Mouse (Mus musculus): ENCODE measurements around the gene Agfg1.
"Not testable (repeated sequence)": the region's sequence is repeated elsewhere in the genome, so short reads cannot be mapped to it uniquely, and the experiment has no call there.

The Agfg1 gene

DNA sequence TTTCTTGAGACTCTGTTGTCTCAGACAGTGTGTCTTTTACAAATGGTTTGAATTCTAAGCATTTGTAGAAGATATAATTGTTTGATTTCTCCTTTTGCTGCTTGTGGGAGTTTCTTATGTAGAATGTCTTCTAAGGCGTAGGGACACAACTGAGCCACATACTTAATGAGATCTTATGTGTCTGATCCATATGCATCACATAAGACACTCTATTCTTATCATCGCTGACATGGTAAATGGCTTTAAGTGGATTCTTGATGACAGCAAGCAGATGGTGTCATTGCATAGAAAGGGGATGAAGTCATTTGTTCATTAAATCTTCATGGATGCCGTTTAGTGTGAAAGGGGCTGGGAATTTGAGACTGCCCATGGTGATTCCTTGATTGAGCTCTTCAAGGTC is 66.6 kb downstream of the Agfg1 start:
- CTCF ChIA-PET, result no interaction called here

DNA sequence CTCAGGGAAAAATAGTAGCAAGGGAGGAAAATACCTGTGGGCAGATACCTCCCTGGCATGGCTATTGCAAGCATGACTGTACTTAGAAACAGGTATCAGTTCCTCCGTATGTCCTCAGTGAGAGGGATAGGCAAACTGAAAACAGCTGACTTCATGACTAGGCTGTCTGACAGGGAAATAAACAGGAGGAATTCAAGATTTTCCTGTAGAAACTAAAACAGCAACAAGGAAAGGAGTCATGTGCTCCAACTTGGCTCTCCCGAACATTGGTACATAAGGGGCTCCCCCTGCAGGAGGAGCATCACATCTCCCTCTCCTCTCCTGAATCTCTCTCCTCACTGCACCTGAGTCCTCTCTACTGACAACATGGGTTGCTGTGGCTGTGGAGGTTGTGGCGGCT is 73.7 kb downstream of the Agfg1 start, which contains the start of gene A030005L19Rik:
A030005L19Rik (plus strand) TSS at position 301 of the 400 bp plus-strand sequence.
- CTCF ChIA-PET, result no interaction called here

DNA sequence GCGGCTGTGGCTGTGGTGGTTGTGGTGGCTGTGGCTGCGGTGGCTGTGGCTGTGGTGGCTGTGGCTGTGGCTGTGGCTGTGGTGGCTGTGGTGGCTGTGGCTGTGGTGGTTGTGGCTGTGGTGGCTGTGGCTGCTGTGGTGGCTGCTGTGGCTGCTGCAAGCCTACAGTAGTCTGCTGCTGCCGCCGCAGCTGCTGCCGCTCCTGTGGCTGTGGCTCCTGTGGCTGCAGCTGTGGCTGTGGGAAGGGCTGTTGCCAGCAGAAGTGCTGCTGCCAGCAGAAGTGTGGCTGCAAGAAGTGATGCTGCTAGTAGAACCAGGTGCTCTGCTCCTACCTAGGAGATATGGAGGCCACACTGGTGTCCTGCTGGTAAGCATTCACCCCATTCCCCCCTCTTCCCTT is 74.2 kb downstream of the Agfg1 start:
- CTCF ChIA-PET, result not testable (repeated sequence)

DNA sequence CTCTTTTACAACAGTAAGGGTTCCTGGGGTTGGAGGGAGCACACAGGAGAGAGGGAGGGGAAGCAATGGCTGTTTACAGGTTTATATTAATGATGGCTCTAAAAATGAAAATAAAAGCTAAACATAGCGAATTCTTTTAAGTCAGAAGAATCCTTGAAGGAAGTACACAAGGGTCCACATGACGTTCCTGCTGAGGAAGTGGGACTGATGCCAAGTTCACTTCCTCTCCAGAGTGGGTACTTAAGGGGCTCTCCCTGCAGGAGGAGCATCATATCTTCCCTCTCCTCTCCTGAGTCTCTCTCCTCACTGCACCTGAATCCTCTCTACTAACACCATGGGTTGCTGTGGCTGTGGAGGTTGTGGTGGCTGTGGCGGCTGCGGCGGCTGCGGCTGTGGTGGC is 85.4 kb downstream of the Agfg1 start, which contains the start of gene A030014E15Rik:
A030014E15Rik (plus strand) TSS at position 268 of the 400 bp plus-strand sequence.
- CTCF ChIA-PET, result no interaction called here

DNA sequence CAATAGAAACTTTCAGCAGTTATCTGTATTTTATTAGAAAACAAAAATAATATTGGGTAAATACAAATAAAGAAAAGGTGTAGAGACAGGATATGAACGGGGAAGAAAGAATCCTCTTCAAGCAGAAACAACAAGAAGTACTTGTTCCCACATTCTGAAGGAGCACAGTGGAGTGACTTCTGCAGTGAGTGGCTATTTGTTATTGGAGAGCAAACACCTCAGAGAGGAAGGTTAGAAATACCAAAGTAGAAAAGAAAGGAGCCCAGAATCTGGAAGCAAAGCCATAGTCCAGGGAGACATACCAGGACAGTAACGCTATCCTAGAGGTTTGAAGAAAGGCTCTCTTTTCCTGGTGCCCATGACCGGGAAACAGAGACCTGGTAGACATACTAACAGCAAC is 91.3 kb downstream of the Agfg1 start:
- CTCF ChIA-PET, result not testable (repeated sequence)

DNA sequence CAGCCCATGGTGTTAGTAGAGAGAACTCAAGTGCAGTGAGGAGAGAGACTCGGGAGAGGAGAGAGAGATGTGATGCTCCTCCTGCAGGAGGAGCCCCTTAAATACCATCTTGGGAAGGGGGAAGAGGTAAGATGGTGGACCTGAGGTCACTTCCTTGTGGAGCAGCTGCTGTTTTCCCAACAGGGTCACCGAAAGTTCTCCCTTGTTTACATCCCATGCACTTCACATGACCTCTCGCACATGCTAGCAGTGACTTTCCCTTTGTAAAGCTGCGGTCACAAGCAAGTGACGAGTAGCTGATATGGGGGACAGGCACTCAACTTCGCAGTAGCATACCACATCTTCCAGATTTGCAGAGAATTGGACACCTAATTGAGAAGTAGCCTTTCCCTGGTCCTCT is 92.0 kb downstream of the Agfg1 start, which contains the start of gene Gm6217:
Gm6217 (minus strand) TSS at position 74 of the 400 bp plus-strand sequence.
- CTCF ChIA-PET, result not testable (repeated sequence)

DNA sequence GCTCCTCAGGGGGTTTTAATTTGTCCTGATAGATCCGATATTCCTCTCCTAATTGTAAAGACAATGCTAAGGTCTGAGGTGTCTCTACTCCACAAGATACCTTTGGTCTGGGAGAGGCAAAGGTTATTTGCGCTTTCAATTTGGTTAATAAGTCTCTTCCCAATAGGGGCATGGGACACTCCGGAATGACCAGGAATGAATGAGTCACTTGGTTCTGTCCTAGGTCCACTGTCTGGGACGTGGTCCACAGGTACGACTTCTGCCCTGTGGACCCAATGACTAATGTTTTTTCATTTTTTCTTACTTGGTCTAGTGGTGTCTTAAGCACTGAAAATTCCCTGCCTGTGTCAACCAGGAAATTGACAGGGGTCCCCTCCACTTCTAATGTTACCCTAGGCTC is 99.4 kb downstream of the Agfg1 start:
- CTCF ChIA-PET, result no interaction called here

DNA sequence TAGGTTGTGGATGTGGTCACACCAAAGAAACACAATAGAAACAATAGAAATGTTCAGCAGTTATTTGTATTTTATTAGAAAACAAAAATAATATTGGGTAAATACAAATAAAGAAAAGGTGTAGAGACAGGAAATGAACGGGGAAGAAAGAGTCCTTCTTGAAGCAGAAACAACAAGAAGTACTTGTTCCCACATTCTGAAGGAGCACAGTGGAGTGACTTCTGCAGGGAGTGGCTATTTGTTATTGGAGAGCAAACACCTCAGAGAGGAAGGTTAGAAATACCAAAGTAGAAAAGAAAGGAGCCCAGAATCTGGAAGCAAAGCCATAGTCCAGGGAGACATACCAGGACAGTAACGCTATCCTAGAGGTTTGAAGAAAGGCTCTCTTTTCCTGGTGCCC is 103.2 kb downstream of the Agfg1 start:
- CTCF ChIA-PET, result not testable (repeated sequence)

DNA sequence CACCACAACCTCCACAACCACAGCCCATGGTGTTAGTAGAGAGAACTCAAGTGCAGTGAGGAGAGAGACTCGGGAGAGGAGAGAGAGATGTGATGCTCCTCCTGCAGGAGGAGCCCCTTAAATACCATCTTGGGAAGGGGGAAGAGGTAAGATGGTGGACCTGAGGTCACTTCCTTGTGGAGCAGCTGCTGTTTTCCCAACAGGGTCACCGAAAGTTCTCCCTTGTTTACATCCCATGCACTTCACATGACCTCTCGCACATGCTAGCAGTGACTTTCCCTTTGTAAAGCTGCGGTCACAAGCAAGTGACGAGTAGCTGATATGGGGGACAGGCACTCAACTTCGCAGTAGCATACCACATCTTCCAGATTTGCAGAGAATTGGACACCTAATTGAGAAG is 104.0 kb downstream of the Agfg1 start, which contains the start of gene A030003K21Rik:
A030003K21Rik (minus strand) TSS at position 94 of the 400 bp plus-strand sequence.
- CTCF ChIA-PET, result not testable (repeated sequence)

DNA sequence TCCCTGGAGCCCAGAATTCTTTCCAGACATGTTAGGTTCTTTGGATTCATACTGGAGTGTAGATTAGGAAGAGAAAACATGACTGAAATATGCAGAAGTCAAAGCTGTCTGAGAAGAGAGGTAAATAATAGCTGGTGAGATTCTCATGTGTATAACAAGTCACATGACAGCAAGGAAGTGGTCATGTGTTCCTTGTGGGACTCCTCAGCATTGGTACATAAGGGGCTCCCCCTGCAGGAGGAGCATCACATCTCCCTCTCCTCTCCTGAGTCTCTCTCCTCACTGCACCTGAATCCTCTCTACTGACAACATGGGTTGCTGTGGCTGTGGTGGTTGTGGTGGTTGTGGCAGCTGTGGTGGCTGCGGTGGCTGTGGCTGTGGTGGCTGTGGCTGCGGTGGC is 106.7 kb downstream of the Agfg1 start:
- CTCF ChIA-PET, result not testable (repeated sequence)

DNA sequence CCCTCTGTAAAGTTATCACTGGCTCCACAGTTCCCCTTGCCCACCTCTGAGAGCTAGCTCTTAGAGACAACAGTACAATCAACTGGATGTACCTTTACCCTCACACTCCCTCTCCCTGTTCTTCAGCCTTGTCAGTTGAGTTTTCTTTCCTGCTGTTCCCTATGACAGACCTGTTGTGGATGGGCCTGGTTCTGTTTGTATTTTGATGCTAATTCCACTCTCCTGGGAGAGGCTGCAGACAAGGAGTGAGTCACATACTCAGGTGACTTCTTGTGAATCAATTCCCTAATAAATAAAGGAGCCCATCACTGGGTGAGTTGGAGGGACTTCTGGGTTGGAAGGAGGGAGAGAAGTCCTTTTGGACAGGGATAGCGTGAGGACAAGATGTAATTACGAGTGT is 109.3 kb downstream of the Agfg1 start:
- CTCF ChIA-PET, result no interaction called here
